Mouse (Mus musculus) liver, postnatal 0 days (tissue): ENCODE measurements around the gene Krt80.

Source experiments
- CTCF ChIP-seq: sonication (generic); IDR thresholded peaks from 2 replicates; pipeline ENCODE4 v1.5.1; 2016; ENCODE audit warnings: antibody characterized with exemption, low read depth
- EP300 ChIP-seq: IDR thresholded peaks from 2 replicates; pipeline ENCODE4 v1.6.1; 2016; ENCODE audit warnings: antibody characterized with exemption, low read depth, mild to moderate bottlenecking

DNA sequence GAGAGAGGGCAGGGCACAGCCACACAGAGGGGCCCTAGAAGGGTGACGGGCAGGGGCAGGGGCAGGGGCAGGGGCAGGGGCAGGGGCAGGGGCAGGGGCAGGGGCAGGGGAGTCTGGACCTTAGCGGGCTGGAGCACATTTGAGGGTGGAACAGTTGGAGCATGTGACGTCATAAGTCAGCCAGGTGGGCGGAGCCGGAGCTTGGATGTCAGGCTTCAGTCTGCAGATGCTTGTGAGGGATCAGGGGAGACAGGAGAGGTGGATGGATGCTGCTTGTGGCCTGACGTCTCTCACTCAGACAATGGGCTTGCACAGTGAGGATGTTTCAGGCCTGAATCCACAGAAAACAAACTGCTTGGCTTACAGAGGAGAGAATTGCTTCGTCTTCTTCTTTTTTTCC is 71.4 kb downstream of the Krt80 start:
- no peak for TF ChIP-seq EP300
- no peak for TF ChIP-seq CTCF
